Mouse (Mus musculus) left cerebral cortex, adult 11 months (tissue): Measurements from ENCODE around the gene Fat3.

Experiments
- DNase-seq: peaks from one replicate; pipeline ENCODE4 v3.0.0; 2022; ENCODE audit warnings: low spot score

Gene Fat3

GRCm38 (mm10) chr9:16310855-16311848 is 189.9 kb downstream of the Fat3 start:
- DNase-seq: no peak

GRCm38 (mm10) chr9:16310305-16310704 is 190.8 kb downstream of the Fat3 start:
- DNase-seq: no peak

GRCm38 (mm10) chr9:16307789-16308188 is 193.3 kb downstream of the Fat3 start:
- DNase-seq: no peak

GRCm38 (mm10) chr9:16306222-16306621 is 194.9 kb downstream of the Fat3 start:
- DNase-seq: no peak

- no peak for DNase-seq
Observed at GRCm38 (mm10) chr9:16305396-16306086, 195.5 kb downstream of the Fat3 start.

GRCm38 (mm10) chr9:16304949-16305348 is 196.1 kb downstream of the Fat3 start:
- DNase-seq: no peak

GRCm38 (mm10) chr9:16302484-16302883 is 198.6 kb downstream of the Fat3 start:
- no peak for DNase-seq

GRCm38 (mm10) chr9:16297935-16298334 is 203.2 kb downstream of the Fat3 start:
- no peak for DNase-seq

GRCm38 (mm10) chr9:16293928-16294806 is 206.9 kb downstream of the Fat3 start:
- DNase-seq: no peak

- DNase-seq: no peak
Observed at GRCm38 (mm10) chr9:16292492-16292891, 208.6 kb downstream of the Fat3 start.

GRCm38 (mm10) chr9:16290911-16291310 is 210.2 kb downstream of the Fat3 start:
- no peak for DNase-seq

GRCm38 (mm10) chr9:16283033-16283432 is 218.1 kb downstream of the Fat3 start:
- no peak for DNase-seq

GRCm38 (mm10) chr9:16282291-16282804 is 218.7 kb downstream of the Fat3 start:
- DNase-seq: peak; percentile 47

- DNase-seq: no peak
Observed at GRCm38 (mm10) chr9:16275589-16275988, 225.5 kb downstream of the Fat3 start.

- DNase-seq: no peak
Observed at GRCm38 (mm10) chr9:16274130-16274529, 227.0 kb downstream of the Fat3 start.

GRCm38 (mm10) chr9:16272810-16273209 is 228.3 kb downstream of the Fat3 start:
- DNase-seq: no peak

GRCm38 (mm10) chr9:16270768-16271114 is 230.3 kb downstream of the Fat3 start:
- no peak for DNase-seq

- DNase-seq: no peak
Observed at GRCm38 (mm10) chr9:16270056-16270767, 230.9 kb downstream of the Fat3 start.

- DNase-seq: no peak
Observed at GRCm38 (mm10) chr9:16265519-16265918, 235.6 kb downstream of the Fat3 start.

GRCm38 (mm10) chr9:16257241-16257840 is 243.7 kb downstream of the Fat3 start:
- no peak for DNase-seq
